Mouse (Mus musculus): ENCODE measurements around the gene Ism1.

- TF ChIP-seq CTCF (IDR thresholded peaks at IDR 0.05), result no peak
- TF ChIP-seq EP300 (IDR thresholded peaks at IDR 0.05), result no peak
These were observed 15.5 kb downstream of the Ism1 start for GRCm38 (mm10) chr2:139693521-139693920.

All from lung, postnatal 0 days (tissue).